Mouse (Mus musculus) spleen, postnatal 10 days (tissue): ENCODE data around the gene Gtf2f2.
"Not testable (repeated sequence)": the region's sequence is repeated elsewhere in the genome, so short reads cannot be mapped to it uniquely, and the experiment has no call there.

Experiments used
- DNase-seq, 2 experiments: peaks; one replicate each; pipeline ENCODE4 v3.0.0; 2021 to 2022; ENCODE audit warnings: low spot score in 2 of 2

The Gtf2f2 gene

GRCm38 (mm10) chr14:75912665-75913064, 98.0 kb downstream of the Gtf2f2 start:
- no peak for DNase-seq

DNA sequence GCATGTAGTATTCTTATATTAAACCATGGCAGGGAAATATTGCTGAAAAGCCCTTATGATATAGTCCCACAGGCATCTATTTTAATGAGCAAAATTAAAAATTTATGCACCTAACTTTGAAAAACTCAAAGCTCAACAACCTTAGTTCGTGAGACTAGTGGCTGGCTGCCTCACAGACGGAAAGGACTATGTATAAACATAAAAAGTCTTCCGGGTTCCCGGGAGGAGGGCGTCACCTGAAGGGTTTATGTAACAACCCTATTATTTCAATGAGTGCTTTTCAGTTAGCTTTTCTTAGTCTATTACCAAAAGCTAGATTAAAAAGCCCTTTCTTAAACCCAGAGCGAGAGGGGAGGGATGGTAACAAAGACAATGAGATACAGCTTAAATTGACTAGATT, 98.7 kb downstream of the Gtf2f2 start:
- no peak for DNase-seq

DNA sequence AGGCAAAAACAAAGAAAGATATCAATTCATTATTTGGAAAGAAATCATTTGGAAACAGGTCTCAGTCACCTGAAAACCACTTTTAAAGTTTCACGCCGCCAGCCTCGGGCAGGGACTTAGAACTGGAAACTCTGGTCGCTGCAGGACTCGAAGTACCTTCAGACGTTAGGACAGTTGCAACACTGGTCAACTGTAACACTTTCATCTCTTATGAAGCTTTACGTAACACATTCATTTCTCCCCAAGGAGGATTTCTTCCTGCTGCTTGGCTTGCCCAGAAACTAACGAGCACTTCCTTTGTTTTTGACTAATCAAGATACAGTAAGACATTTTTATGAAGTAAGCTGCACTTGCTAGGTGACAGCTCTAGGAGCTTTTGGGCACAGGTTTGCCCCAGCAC, 103.7 kb downstream of the Gtf2f2 start:
- no peak for DNase-seq

- DNase-seq = no peak
Measured at GRCm38 (mm10) chr14:75904972-75905371, 105.7 kb downstream of the Gtf2f2 start.

GRCm38 (mm10) chr14:75903131-75903530, 107.5 kb downstream of the Gtf2f2 start:
- no peak for DNase-seq

GRCm38 (mm10) chr14:75902013-75902412, 108.7 kb downstream of the Gtf2f2 start:
- DNase-seq = no peak

- DNase-seq = no peak
Measured at GRCm38 (mm10) chr14:75900793-75901499, 109.7 kb downstream of the Gtf2f2 start.

DNA sequence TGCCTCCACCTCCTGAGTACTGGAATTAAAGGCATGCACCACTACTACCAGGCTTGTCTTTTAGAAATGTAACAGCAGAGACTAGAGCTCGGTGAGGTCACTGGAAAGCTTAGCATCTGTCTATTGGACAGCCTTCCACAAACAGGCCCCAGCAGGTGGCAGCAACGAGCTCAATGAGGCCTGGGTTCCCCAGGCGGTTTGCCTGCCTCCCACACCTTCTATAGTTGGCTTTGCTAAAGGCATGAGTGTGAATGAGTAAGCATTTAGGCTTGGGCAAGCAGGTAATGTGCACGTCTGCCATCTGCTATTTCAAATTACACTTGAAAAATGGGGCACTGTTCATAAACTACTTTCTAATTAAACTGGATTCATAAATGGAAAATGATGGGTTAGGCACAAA, 111.1 kb downstream of the Gtf2f2 start:
- peak; percentile 71 to 89 for DNase-seq

DNA sequence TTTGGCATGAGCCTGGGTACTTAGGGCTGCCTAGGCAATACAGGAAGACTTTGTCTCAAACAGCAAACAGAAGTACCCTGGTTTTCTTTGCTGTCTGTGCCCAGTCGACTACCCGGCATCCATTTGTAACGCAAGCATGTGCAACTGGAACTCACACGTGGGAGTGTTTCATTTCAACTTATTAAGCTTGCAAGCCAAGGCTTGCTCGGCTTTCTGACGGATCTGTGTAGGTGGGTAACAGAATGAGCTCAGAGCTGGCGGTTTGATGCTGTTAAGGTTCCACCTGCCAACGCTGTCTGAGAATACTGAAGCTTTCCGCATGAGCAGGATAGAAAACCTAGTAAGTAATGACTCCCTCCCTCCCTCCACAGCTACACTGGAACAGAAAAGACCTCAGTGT, 118.5 kb downstream of the Gtf2f2 start:
- DNase-seq = no peak

DNA sequence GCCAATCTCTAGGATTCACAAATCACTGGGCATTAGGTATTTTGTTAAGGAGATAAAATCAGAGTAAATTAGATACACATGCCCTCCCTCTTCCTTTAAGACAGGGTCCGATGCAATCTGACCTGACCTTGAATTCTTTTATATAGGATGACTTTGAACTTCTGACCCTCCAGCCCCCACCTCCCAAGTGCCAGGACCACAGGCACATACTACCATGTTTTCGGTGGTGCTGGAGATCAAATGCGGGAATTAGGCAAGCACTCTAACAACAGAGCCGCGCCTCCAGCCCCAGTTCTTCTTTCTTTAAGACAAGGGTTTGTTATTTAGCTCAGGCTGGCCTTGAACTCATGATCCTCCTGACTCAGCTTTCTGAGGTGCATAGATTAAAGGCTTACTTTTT, 126.8 kb downstream of the Gtf2f2 start:
- no peak for DNase-seq

GRCm38 (mm10) chr14:75883330-75883729, 127.3 kb downstream of the Gtf2f2 start:
- DNase-seq = no peak

DNA sequence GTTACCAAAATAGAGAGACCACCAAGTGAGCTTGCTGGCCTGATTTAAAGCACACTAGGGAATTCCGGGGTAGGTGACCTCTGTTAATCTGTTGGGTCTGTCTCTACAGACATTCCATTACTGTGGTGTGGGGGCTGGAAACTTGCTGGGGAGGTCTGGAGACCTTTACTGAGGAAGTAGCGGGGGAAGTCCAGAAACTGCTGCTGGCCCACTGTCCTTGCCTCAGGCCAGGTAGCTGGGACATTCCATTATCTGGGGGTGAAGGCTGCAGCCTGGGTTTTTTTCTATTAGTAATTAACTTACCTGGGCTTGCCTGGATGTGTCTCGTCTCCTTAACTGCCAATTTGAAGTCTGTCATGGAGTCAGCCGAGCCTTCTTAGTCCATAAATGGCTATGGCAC, 128.8 kb downstream of the Gtf2f2 start:
- DNase-seq = no peak

GRCm38 (mm10) chr14:75878980-75879379, 131.7 kb downstream of the Gtf2f2 start:
- no peak for DNase-seq

- DNase-seq = no peak
Measured at GRCm38 (mm10) chr14:75877297-75877696, 133.4 kb downstream of the Gtf2f2 start.

GRCm38 (mm10) chr14:75876320-75877043, 134.2 kb downstream of the Gtf2f2 start:
- peak; percentile 61 to 82 for DNase-seq

DNA sequence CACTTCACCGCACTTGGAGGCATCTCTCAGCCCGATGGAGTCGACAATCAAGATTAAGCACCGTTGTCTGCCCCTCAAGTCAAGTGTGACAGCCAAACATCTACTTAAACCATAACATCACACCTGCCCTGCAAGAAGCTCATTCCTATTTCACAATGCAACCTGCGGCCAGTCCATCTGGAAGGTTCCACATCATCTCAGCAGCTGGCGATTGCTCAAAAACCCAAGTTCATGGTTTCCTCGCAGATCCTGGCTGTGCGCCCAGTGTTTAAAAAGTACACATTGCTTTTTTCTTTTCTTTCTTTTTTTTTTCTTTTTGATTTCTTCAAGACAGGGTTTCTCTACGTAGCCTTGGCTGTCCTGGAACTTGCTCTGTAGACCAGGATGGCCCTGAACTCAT, 137.1 kb downstream of the Gtf2f2 start:
- no peak for DNase-seq

DNA sequence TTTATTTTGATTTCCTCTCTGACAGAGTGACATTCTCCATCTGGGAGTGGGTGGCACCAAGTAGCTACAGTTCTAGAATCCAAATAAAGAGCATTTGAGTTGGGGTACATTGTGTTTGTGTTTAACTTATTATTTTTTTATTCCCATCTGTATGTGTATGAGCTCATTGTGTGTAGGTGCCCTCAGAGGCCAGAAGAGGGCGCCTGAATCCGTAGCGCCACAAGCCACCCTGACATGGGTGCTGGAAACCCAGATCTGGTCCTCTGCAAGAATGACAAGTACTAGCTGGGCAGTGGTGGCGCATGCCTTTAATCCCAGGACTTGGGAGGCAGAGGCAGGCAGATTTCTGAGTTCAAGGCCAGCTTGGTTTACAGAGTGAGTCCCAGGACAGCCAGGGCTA, 138.9 kb downstream of the Gtf2f2 start:
- DNase-seq = no peak

GRCm38 (mm10) chr14:75871111-75871510, 139.6 kb downstream of the Gtf2f2 start:
- no peak for DNase-seq

GRCm38 (mm10) chr14:75870631-75871030, 140.0 kb downstream of the Gtf2f2 start:
- DNase-seq = no peak

GRCm38 (mm10) chr14:75869769-75870363, 140.8 kb downstream of the Gtf2f2 start:
- no peak for DNase-seq

GRCm38 (mm10) chr14:75868028-75868427, 142.6 kb downstream of the Gtf2f2 start:
- not testable (repeated sequence) for DNase-seq

- no peak for DNase-seq
Measured at GRCm38 (mm10) chr14:75866706-75867333, 143.8 kb downstream of the Gtf2f2 start.
